Mouse (Mus musculus): ENCODE measurements around the gene Pot1b. TPM values are rescaled to one million over a fixed set of nuclear protein-coding genes. Genes with fewer than 3 reads are reported as not detected.

Pot1b gene
- polyA plus RNA-seq, 1 experiment = 0.17 TPM

GRCm38 (mm10) chr17:55661099-55661498, 51.3 kb downstream of the Pot1b start:
- peaks cover 49% of the 10 kb centered on the region for H3K36me3 ChIP-seq (replicated peaks; ENCODE audit: low read length)
- TF ChIP-seq GATA1 (IDR thresholded peaks at IDR 0.05; ENCODE audit: borderline replicate concordance, low read length) (no peak), FLI1 (IDR thresholded peaks at IDR 0.05; ENCODE audit: low read length) (no peak)
- no peaks in the 10 kb centered on the region for H3K4me1 ChIP-seq

GRCm38 (mm10) chr17:55625092-55625491, 87.3 kb downstream of the Pot1b start, which contains the start of gene Vmn2r118:
Gene Vmn2r118 (minus strand): TSS chr17:55625192.
- H3K27me3 ChIP-seq (replicated peaks) = no peaks in the 10 kb centered on the region
- H3K36me3 ChIP-seq (replicated peaks; ENCODE audit: low read length) = no peaks in the 10 kb centered on the region
- H3K4me1 ChIP-seq = no peaks in the 10 kb centered on the region
- H3K9me3 ChIP-seq = no peaks in the 10 kb centered on the region
- no peak within 1 kb of the TSS for H3K4me3 ChIP-seq (replicated peaks)
- TF ChIP-seq FLI1 (IDR thresholded peaks at IDR 0.05; ENCODE audit: low read length) (no peak), GATA1 (IDR thresholded peaks at IDR 0.05; ENCODE audit: borderline replicate concordance, low read length) (no peak)

More at GRCm38 (mm10) chr17:55661099-55661498, 51.3 kb downstream of the Pot1b start:
- Histone ChIP-seq H3K27me3 (replicated peaks) (no peaks in the 10 kb centered on the region), H3K4me3 (replicated peaks) (no peak overlapping the region), H3K9me3 (no peaks in the 10 kb centered on the region)

Other genes with a start within 250 kb of the Pot1b start
- gene Vmn2r118, start 87.4 kb downstream of the Pot1b start, polyA plus RNA-seq (2012; ENCODE audit: insufficient read depth, low replicate concordance) = not detected in 2 replicates
- not detected in 2 replicates for gene Adgre4, start 37.4 kb upstream of the Pot1b start, polyA plus RNA-seq (2012; ENCODE audit: insufficient read depth, low replicate concordance)
- gene Zfp119a, start 166.3 kb upstream of the Pot1b start, polyA plus RNA-seq (2012; ENCODE audit: insufficient read depth, low replicate concordance) = 0.16 TPM in 1 of 2 replicates, not detected in the other
- 0.98 TPM in 1 of 2 replicates, not detected in the other for gene Zfp959, start 179.5 kb upstream of the Pot1b start, polyA plus RNA-seq (2012; ENCODE audit: insufficient read depth, low replicate concordance)
- 0.12 TPM in 1 of 2 replicates, not detected in the other for gene Zfp119b, start 236.9 kb upstream of the Pot1b start, polyA plus RNA-seq (2012; ENCODE audit: insufficient read depth, low replicate concordance)
- 114 and 143 TPM in 2 replicates for gene Ebi3, start 240.0 kb upstream of the Pot1b start, polyA plus RNA-seq (2012; ENCODE audit: insufficient read depth, low replicate concordance)
- gene Yju2, start 246.5 kb upstream of the Pot1b start, polyA plus RNA-seq (2012; ENCODE audit: insufficient read depth, low replicate concordance) = 15.6 and 33.1 TPM in 2 replicates